Mouse (Mus musculus) kidney, adult 2 months (tissue): ENCODE data around the gene Ncoa3. TPM values are rescaled to one million over a fixed set of nuclear protein-coding genes. Genes with fewer than 3 reads are reported as not detected.

Experiments used
- DNase-seq: peaks from one replicate; pipeline ENCODE4 v3.0.0; 2021
- H3K27ac ChIP-seq: fragments of 200-500 bp; 2 replicates; pipeline ENCODE4 v1.5.1; 2012; ENCODE audit warnings: low read depth, low read length, control low read depth, inconsistent platforms; ENCODE audit not compliant: insufficient read depth
- H3K27me3 ChIP-seq: fragments of 200-500 bp; replicated peaks from 2 replicates; pipeline ENCODE4 v1.6.1; 2012; ENCODE audit warnings: mild to moderate bottlenecking, moderate library complexity, low read length, inconsistent platforms; ENCODE audit not compliant: control insufficient read depth, insufficient read depth
- H3K36me3 ChIP-seq: fragments of 200-500 bp; 2 replicates; pipeline ENCODE4 v1.6.1; 2012; ENCODE audit warnings: mild to moderate bottlenecking, moderate library complexity, low read length, inconsistent platforms; ENCODE audit not compliant: control insufficient read depth, insufficient read depth
- H3K4me1 ChIP-seq: fragments of 200-500 bp; 2 replicates; pipeline ENCODE4 v1.6.1; 2011; ENCODE audit warnings: low read length; ENCODE audit not compliant: control insufficient read depth, insufficient read depth
- H3K4me3 ChIP-seq: fragments of 200-500 bp; 2 replicates; pipeline ENCODE4 v1.5.1; 2011; ENCODE audit warnings: mild to moderate bottlenecking, low read depth, low read length, control low read depth; ENCODE audit not compliant: insufficient read depth
- CTCF ChIP-seq: fragments of 200-500 bp; conservative IDR thresholded peaks from 2 replicates; pipeline ENCODE4 v1.5.1; 2011; ENCODE audit warnings: low read depth, mild to moderate bottlenecking, control low read depth, low read length, moderate library complexity, mixed read lengths; ENCODE audit not compliant: insufficient read depth, insufficient read length
- POLR2A ChIP-seq: fragments of 200-500 bp; IDR thresholded peaks from one replicate; pipeline ENCODE4 v1.6.1; 2011; ENCODE audit warnings: low read depth, low read length, control low read depth
- WGBS: fragments of 180-500 bp; shearing (Covaris S2); methylation state at CpG from one replicate; pipeline ENCODE4 v1.1.7; 2018; 5-methylcytosine and 5-hydroxymethylcytosine counted together
- polyA plus RNA-seq: library from polyadenylated mRNA; depleted of rRNA; stranded (reverse); fragments of >200 nt; gene quantifications from 2 replicates; pipeline ENCODE4 v1.2.3, GENCODE M21; 2012

Ncoa3 gene
- polyA plus RNA-seq, 1 experiment: 36.3 TPM

- Histone ChIP-seq H3K27me3 (no peaks in the 10 kb centered on the region), H3K4me3 (no peak overlapping the region), H3K4me1 (no peaks in the 10 kb centered on the region), H3K36me3 (peaks cover 9% of the 10 kb centered on the region), H3K27ac (no peak overlapping the region)
- no peak for DNase-seq
- TF ChIP-seq CTCF: no peak
- no peak for TF ChIP-seq POLR2A
- 88% methylated on average over 9 of the region's 9 CpGs for whole genome bisulfite sequencing
Observed at GRCm38 (mm10) chr2:166068261-166068660, 75.8 kb downstream of the Ncoa3 start.

GRCm38 (mm10) chr2:166069164-166069563 is 76.7 kb downstream of the Ncoa3 start:
- H3K4me3 ChIP-seq: no peak overlapping the region
- TF ChIP-seq POLR2A: no peak
- no peak for TF ChIP-seq CTCF
- WGBS: 82% methylated on average over 5 of the region's 5 CpGs

GRCm38 (mm10) chr2:166069738-166070137 is 77.3 kb downstream of the Ncoa3 start:
- Histone ChIP-seq H3K27me3 (no peaks in the 10 kb centered on the region), H3K27ac (no peak overlapping the region), H3K36me3 (peaks cover 9% of the 10 kb centered on the region), H3K4me1 (no peaks in the 10 kb centered on the region), H3K4me3 (no peak overlapping the region)
- 87% methylated on average over 7 of the region's 7 CpGs for WGBS
- no peak for DNase-seq
- no peak for TF ChIP-seq CTCF
- no peak for TF ChIP-seq POLR2A

More at GRCm38 (mm10) chr2:166069164-166069563, 76.7 kb downstream of the Ncoa3 start:
- Histone ChIP-seq H3K4me1 (no peaks in the 10 kb centered on the region), H3K27ac (no peak overlapping the region), H3K36me3 (peaks cover 9% of the 10 kb centered on the region), H3K27me3 (no peaks in the 10 kb centered on the region)
- DNase-seq: no peak

GRCm38 (mm10) chr2:166071481-166071880 is 79.0 kb downstream of the Ncoa3 start:
- no peak for DNase-seq
- no peaks in the 10 kb centered on the region for H3K27me3 ChIP-seq
- H3K36me3 ChIP-seq: peaks cover 6% of the 10 kb centered on the region
- TF ChIP-seq POLR2A (no peak), CTCF (no peak)
- no peak overlapping the region for H3K27ac ChIP-seq
- H3K4me3 ChIP-seq: no peak overlapping the region
- 89% methylated on average over 5 of the region's 5 CpGs for WGBS
- H3K4me1 ChIP-seq: no peaks in the 10 kb centered on the region

GRCm38 (mm10) chr2:166071889-166072288 is 79.5 kb downstream of the Ncoa3 start:
- no peak overlapping the region for H3K4me3 ChIP-seq
- no peak for TF ChIP-seq CTCF
- no peak for TF ChIP-seq POLR2A
- peaks cover 6% of the 10 kb centered on the region for H3K36me3 ChIP-seq
- H3K27me3 ChIP-seq: no peaks in the 10 kb centered on the region
- no peak overlapping the region for H3K27ac ChIP-seq
- DNase-seq: no peak
- H3K4me1 ChIP-seq: no peaks in the 10 kb centered on the region
- WGBS: 79% methylated on average over 9 of the region's 9 CpGs

- Histone ChIP-seq H3K4me1 (no peaks in the 10 kb centered on the region), H3K27ac (no peak overlapping the region; the same call in 1 of the 2 replicates), H3K4me3 (no peak overlapping the region), H3K27me3 (no peaks in the 10 kb centered on the region), H3K36me3 (peaks cover 6% of the 10 kb centered on the region)
- TF ChIP-seq POLR2A (no peak), CTCF (no peak)
- no peak for DNase-seq
- 49% methylated on average over 10 of the region's 10 CpGs for WGBS
Observed at GRCm38 (mm10) chr2:166073082-166073481, 80.6 kb downstream of the Ncoa3 start.

- WGBS: 56% methylated on average over 6 of the region's 6 CpGs
- H3K27ac ChIP-seq: peak overlapping the region; percentile 24; the same call in 1 of the 2 replicates
- peaks cover 2% of the 10 kb centered on the region; the same call in 1 of the 2 replicates for H3K36me3 ChIP-seq
Observed at GRCm38 (mm10) chr2:166074322-166074721, 81.9 kb downstream of the Ncoa3 start.

More at GRCm38 (mm10) chr2:166074322-166074721, 81.9 kb downstream of the Ncoa3 start:
- Histone ChIP-seq H3K4me1 (no peaks in the 10 kb centered on the region), H3K27me3 (no peaks in the 10 kb centered on the region), H3K4me3 (no peak overlapping the region)
- TF ChIP-seq CTCF (no peak), POLR2A (no peak)
- DNase-seq: peak; percentile 34
